Mouse (Mus musculus): ENCODE measurements around the gene Snrpc. TPM values are rescaled to one million over a fixed set of nuclear protein-coding genes. Genes with fewer than 3 reads are reported as not detected.
A peak's percentile ranks its signal among the peaks of the same experiment; 100 is the strongest.

Snrpc gene
- total RNA-seq, 4 experiments from 2014 or later, result 52.1 to 64.3 (median 59.5) TPM

DNA sequence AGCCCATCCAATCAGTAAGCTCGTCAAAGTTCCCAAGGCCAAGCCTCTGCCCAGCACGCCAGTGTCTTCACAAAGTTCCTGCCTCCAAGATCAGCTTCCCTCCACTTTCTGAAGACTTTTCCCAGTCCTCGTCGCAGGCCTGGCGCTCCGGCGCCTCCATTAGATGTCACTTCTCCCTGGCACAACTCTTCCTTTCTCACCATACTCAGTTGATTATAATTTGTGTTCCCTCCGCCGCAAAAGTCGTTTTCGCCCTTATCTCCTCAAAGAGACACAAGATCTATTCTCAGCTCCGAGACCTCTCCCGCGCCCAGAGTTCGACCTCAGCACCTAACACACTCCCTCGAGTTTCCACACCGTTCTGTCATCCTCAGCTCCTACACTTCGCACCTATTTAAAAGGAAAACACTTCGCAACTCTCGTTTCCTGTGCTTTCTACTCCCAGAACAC lies 18.4 kb upstream of the Snrpc start:
- DNase-seq (ENCODE audit: low spot score in 2 of 2), result no peak

- DNase-seq (ENCODE audit: low spot score in 2 of 2), result peak; percentile 45 to 60
Measured at GRCm38 (mm10) chr17:27819971-27820567, 17.9 kb upstream of the Snrpc start.

DNA sequence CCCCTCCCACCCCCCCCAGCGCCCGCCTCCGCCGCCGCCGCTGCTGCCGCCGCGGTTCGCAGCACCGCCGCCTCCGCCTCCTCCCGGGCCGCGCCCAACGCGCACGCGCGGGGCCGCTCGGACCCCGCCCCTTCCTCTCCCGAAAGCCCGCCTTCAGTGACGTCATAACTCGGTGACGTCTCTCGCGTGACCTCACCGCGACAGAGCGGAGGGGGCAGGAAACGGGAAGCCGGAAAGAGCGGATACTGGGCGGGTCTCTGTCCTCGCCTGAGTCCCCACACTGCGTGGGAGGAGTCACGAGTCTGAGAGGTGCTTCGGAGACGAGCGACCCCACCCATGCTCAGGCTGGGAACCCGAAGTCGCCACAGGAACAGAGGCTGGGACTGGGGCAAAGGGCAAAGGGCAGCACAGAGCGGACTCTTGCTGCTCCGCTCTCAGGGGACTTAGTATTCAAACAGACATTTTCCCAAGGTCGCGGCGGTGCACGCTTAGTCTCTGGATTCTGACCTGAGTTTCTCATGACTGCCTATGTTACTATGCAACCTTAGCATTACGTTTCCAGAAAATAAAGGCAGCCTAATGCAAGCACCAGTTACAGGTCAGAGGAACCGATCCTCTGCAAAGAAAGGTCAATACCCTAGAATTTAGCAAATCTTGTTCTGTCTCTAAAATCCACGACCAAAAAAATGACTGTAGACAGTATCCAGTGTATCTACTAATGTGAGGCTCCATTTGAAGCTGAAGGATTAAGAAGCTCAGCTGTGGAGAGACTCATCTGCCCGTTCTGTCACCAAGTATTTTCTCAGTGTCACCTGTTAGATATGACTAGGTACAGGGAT lies 17.2 kb upstream of the Snrpc start, which contains the start of gene D17Wsu92e:
Gene D17Wsu92e (minus strand): TSS at position 81 of the 839 bp plus-strand sequence.
- DNase-seq (ENCODE audit: low spot score in 2 of 2), result peak; percentile 94 to 96

GRCm38 (mm10) chr17:27821407-27822338 lies 16.3 kb upstream of the Snrpc start:
- DNase-seq (ENCODE audit: low spot score in 2 of 2), result peak in 1 of 2 experiments; percentile 24

GRCm38 (mm10) chr17:27823142-27823905 lies 14.6 kb upstream of the Snrpc start:
- no peak for DNase-seq (ENCODE audit: low spot score in 2 of 2)

GRCm38 (mm10) chr17:27824941-27825340 lies 13.0 kb upstream of the Snrpc start:
- no peak for DNase-seq (ENCODE audit: low spot score in 2 of 2)

DNA sequence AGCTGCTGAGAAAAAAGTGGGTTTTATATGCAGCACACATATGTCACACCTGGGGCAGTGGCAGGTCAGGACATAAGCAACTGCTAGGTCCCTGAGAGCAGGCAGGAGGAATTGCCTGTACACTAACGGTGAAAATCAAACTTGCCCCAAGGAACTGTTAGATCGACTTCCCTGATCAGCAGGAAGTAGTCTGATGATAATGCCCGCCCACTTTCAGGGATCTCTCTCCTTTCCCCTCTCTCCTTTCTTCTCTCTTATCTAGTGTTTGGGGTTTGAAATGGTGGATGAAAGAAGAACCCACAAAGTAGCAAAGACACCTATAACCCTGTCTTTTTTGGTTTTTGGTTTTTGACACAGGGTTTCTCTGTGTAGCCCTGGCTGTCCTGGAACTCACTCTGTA lies 12.4 kb upstream of the Snrpc start:
- DNase-seq (ENCODE audit: low spot score in 2 of 2), result no peak

GRCm38 (mm10) chr17:27825984-27826905 lies 11.7 kb upstream of the Snrpc start:
- peak; percentile 28 to 37 for DNase-seq (ENCODE audit: low spot score in 2 of 2)

DNA sequence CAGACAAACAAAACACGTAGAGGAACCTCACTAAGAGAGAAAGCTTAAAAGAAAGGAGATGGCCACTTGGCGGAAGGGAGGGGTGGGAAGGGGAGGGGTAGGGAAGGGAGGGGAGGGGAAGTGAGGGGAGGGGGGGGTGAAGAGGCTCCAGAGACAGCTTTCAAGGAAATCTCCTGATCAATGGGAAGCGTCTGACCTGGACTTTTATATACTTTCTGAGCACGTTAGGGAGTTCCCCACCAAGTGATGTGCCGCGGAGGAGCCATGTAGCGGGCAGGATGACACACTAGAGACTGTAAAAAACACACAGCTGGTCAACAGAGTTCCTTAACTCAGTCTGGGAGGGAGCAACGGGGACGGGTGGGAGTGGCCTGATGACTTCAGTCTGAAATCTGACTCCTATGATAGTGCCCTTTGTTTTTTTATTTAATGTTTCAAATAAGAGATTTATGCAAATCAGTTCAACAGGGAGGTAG lies 11.0 kb upstream of the Snrpc start:
- DNase-seq (ENCODE audit: low spot score in 2 of 2), result no peak

DNA sequence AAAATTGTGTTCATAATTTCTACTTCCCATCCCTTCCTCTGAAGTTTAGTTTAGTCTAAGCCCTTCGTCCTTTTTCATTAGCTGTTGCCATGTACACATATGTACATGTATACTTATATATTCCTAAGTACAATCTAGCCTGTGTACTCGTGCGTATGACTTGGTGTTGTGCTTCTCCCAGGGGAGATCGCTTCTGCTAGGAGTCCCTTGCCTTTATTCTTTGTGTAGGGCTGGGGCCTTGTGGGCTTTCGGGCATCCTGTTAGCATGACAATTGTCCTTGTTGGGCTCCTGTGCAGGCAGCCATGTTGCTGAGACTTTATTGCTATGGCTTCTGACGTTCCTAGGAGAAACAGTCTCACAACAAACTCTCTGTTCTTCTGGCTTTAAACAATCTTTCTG lies 10.4 kb upstream of the Snrpc start:
- DNase-seq (ENCODE audit: low spot score in 2 of 2), result no peak

- no peak for DNase-seq (ENCODE audit: low spot score in 2 of 2)
Measured at GRCm38 (mm10) chr17:27830411-27830810, 7.5 kb upstream of the Snrpc start.

DNA sequence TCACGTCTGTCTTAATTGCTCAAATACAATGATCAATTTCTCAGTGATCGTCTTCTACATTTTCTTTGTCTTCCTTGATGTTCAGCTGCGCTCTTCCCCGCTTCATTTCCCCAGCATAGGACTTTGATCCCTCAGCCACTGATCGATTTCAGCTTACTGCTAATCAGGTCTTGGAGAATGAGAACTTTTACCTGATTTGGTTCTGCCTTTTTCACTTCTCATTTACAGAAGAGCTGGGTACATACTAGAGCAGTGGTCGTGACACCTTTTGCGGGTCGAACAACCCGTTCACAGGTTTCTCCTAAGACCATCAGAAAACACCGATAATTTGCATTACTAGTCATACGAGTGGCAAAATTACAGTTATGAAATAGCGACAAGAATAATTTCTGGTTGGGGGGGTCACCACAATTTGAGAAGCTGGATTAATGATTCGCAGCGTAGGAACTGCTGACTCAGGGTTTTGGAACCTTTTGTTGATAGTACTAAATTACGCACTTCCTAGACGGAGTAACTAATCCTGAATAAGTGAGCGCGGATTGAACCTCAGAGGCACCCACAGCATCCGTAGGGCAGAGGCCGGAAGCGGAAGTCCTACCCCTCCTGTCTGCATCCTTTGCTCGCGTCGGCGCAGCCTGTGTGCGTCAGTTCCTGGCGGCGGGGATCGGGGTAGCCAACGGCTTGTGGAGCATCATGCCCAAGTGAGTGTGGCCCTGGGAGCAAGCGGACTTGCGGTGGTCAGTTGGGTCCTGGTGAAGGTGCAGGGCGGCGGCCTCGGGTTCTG lies 1.7 kb downstream of the Snrpc start:
- DNase-seq (ENCODE audit: low spot score in 2 of 2), result peak; percentile 89 to 91

- DNase-seq (ENCODE audit: low spot score in 2 of 2), result no peak
Measured at GRCm38 (mm10) chr17:27848351-27848750, 10.4 kb downstream of the Snrpc start.

DNA sequence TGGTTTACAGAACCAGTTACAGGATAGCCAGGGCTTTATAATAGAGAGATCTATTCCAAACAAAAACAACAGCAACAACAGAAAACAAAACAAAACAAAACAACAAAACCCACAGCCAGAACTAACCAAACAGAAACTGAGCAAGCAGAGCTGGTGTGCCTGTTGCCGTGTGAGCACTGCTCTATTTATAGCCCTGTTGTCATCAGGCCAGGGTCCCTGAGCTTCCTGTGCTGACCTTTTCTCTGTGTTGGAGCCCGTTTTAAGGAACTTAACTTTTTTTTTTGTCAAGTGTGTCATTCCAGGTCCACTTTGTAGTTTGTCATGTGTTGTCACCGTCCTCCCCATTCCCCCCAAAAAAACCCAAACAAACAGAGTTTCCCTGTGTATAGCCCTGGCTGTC lies 13.1 kb downstream of the Snrpc start:
- no peak for DNase-seq (ENCODE audit: low spot score in 2 of 2)

- DNase-seq (ENCODE audit: low spot score in 2 of 2), result peak; percentile 50 to 71
Measured at GRCm38 (mm10) chr17:27856265-27856797, 18.4 kb downstream of the Snrpc start, which contains the start of gene Uhrf1bp1. Gene Uhrf1bp1 (plus strand): TSS chr17:27856441.

DNA sequence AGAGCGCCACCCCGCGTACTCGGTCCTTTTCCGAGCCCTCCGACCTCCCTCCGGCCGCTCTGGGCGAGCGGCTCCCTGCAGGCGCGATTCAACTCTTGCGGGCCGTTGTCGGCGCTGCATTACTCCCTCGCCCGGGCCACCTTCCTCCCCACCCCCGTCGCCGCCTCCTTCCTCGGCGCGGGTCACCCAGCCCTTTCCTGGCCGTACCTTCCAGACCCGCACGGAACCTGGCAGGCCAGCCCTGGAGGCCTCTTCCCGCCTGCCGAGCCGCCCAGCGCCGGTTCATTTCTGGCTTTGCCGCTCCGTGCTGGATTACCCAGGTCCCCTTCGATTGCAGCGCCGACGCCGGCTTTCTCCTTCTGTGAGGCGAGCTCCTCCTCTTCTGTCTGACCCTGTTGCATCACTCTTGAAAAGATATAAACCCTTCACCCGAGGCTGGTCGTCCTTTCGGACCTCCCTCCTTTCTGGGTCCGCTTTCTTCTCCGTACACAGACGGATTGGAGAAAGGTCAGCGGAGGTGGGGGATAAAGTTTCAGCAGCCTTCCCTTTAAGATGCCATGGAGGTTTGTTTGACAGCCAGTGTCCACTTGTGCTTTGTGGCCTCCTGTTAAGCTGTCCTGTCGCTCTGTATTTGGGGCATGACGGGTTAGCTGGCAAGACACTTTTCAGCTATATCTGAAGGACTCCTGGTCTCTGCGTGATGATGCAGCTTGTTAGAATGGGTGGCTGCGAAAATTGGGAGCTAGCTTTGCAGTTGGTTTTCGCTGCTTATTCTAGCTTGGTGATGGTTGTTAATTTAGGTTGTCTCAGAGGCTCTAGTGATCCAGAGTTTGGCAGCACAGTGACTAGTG lies 19.1 kb downstream of the Snrpc start:
- DNase-seq (ENCODE audit: low spot score in 2 of 2), result peak; percentile 26 to 37
